Mouse (Mus musculus): Measurements from ENCODE around the gene Inafm1. TPM values are rescaled to one million over a fixed set of nuclear protein-coding genes. Genes with fewer than 3 reads are reported as not detected.

The Inafm1 gene
- polyA plus RNA-seq, 1 experiment = 427 TPM

DNA sequence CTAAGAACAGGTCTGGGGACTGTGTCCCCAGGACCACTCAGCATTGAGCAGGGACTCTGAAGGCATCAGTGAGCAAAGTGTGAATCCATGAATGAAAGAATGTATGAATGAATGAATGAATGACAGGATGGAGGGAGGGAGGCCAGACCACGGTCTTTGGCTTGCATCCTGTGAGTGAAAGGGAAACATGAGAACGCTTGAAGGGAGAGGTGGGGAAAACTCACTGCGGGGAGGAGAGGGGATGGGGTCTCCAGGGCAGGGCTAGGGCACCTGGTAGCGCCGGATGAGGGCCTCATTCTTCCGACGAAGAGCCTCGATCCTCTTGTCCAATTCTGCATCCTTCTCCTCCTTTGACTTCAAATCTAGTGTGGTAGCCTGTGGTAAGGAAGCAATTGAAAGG is 10.6 kb upstream of the Inafm1 start:
- no peak for TF ChIP-seq GATA1 (IDR thresholded peaks at IDR 0.05; ENCODE audit: low read length)

DNA sequence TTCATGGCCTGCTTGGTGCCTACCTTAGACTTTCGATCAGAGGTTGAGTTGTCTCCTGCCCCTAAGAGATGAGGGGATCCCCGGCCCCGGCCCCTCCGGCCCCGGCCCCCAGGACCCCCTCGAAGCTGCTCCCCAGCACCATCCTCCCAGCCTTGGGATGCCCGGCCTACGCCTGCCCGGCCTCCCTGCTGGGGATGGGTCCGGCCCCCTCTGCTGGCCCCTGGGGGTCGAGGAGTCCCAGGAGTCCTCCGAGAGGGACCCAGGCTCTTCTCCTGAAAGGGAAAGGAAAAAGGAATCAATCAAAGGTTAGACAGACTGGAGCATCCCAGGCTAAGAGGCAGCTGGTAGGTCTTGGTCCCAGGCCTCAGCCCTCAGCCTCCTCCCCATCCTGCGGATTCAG is 8.9 kb upstream of the Inafm1 start:
- no peak for TF ChIP-seq GATA1 (IDR thresholded peaks at IDR 0.05; ENCODE audit: low read length)

DNA sequence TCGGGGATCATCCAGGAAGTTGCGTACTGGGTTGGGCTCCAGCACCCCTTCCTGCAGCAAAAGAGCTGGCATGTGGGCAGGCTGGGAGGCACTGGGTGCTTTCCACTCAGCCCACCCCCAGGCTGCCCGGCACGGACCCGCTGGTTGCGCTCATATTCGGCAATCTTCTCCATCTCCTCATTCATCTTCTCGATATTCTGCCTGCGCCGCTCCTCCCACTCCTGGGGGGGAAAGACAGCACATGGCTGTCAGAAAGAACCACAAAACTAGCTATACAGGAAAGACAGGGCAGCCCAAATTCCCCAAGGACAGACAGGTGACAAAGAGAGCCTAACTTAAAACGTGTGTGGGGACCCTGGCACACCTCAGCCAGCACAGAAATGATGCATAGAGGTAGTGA is 7.3 kb upstream of the Inafm1 start:
- TF ChIP-seq GATA1 (IDR thresholded peaks at IDR 0.05; ENCODE audit: low read length) = no peak

DNA sequence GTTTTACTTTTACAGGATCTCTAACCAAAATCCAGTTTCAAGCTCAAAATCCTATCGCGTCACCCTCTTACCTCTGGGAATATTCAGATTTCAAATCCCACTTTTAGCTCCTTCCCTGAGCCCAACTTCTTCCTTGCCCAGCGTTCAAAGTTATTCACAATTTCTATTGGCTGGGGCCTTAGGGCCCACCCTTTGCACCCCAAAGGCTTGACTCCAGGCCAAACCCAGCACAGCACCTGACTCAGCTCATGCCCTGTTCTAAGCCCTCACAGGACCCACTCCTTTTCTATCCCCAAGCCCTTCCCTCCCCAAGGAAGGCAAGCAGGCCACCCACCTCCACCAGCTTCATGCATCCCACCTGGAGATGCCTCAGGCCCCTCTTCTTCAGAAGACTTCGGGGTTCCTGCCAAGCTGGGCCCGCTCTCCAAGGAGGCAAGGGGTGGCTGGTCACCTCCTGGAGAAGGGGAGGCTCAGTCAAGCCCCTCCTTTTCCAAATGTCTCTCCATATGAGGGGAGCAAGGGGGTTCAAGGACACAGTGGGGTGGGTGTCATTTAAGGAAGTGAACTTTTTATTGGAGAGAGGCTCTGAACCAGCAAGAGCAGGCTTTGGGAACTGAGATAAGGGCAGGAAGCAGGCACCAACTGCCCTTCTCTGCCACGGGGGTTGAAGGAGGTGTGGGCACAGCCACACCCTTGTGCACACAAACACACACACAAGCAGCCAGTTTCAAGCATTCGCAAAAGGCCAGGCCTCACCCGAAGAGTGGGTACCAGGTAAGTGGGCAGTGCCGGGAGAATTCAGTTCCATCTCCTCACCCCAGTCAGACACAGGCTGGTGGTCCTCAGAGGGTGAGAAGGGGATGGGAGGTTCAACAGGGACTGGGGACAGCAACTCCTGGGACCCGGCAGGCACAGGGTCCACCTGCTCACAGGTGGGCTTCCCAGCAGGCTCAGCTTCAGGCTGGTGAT is 1.8 kb upstream of the Inafm1 start:
- no peak for TF ChIP-seq GATA1 (IDR thresholded peaks at IDR 0.05; ENCODE audit: low read length)

DNA sequence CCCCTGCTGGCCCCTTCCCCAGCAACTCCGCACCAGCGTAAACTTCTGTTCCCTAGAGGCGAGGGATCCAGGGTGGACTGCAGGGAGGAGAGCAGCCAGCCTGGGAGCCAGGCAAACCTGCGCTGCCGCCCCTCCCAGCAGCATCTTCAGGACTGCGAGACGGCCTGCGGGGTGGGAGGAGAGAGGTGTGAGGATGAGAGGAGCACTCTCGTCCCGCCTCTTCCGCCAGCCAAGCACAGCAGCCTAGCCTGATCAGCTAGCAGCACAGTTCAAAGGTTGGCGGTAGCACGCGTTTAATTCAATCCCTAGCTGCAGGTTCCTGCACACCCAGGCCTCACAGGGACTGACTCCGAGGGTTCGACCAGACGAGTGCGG is 336 bp upstream of the Inafm1 start:
- no peak for TF ChIP-seq GATA1 (IDR thresholded peaks at IDR 0.05; ENCODE audit: low read length)

DNA sequence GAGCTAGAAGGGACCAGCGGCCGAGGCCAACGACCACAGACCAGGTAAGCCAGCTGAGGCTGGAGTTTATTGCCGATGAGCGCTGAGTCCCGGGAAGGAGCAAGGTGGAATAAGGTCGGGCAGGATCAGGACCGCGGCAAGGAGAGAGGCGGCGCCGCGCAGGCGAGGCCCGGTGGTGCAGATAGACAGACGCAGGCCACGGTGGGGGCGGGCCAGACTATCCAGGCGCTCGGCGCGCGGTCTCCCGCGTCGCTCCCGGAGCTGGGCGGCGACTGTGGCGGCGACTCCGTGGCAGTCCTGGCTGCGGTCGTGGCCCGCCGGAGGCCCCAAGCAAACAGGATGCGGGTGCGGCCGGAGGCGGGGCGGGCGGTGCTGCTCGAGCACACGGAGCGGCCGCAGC is 736 bp downstream of the Inafm1 start:
- TF ChIP-seq GATA1 (IDR thresholded peaks at IDR 0.05; ENCODE audit: low read length) = no peak

DNA sequence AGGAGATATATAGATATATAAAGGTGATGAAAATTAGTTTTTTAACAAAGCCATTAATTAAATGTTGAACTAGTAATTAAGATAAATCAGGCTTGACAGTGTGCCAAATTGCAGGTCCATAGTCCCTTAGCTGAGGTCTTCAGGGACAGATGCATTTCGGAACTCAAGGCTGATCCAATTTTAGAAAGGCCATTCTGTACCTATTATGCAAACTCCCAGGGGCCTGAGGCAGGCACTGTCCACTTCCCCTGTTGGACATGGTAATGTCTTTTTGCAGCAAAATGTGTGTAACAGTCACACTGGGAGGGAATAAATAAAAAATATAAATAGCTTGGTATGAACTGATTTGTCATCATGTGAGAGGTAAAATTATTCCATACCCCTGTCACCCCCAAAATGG is 2.3 kb downstream of the Inafm1 start:
- TF ChIP-seq GATA1 (IDR thresholded peaks at IDR 0.05; ENCODE audit: low read length) = no peak

DNA sequence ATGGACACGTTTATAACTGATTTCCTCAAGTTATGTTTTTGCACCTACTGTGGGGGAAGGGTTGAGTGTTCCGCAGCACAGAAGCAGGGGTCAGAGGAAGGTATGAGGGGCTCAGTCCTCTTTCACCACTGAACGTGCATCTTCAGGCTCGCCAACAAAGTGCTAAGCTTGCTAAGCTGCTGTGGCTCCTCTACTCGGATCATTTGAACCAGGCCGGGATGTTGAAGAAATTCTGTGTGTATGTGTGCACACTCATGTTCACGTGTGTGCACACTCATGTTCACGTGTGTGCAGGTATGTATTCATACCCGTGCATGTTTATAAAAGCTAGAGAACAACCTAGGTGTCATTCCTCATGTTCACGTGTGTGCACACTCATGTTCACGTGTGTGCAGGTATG is 7.6 kb downstream of the Inafm1 start:
- TF ChIP-seq GATA1 (IDR thresholded peaks at IDR 0.05; ENCODE audit: low read length) = no peak

DNA sequence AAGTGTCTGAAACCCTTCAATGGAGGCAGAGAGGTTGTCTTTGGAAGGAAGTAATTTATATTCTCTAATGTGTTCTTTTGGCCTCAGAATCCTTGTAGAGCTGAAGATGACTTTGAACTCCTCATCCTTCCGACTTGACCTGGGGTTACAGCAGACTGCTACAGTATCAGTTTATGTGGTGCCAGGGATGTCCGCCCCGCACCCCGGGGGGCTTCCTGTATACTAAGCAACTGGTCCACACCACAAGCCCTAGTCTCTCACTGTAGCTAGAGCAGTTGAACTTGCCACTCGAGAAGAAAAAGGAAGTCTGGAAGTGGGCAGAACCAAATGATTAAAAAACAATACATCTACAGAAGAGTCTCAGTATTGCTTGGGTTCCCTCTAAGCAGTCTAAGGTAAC is 9.6 kb downstream of the Inafm1 start:
- no peak for TF ChIP-seq GATA1 (IDR thresholded peaks at IDR 0.05; ENCODE audit: low read length)

DNA sequence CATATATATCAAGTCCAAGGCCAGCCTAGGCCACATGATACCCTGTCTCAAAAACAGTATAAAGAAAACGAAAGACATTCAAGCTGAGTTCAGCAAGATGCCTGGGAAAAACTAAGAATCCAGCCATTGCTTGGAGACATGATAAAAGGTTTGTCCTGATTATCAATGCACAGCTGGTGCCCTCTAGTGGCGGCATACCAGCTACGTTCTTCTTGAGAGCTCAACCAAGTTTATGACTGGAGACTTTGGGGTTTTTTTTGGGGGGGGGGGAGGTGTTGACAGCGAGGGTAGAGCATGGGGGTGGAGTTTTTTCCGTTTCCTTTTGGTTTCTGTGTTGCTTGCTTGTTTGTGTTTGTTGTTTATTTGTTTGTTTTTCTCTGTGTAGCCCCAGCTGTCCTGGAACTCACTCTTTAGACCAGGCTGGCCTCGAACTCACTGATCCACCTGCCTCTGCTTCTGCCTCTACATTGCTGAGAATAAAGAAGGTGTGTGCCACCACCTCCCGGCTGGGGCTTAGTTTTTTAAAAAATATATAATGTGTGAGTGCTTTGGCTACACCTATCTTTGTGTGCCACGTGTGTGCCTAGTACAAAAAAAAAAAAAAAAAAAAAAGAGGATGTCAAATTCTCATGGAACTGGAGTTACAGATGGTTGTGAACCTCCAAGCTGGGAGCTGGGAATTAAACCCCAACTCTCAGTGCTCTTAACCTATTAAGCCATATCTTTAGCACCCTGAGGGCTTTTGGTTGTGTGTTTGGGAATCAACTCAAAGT is 10.2 kb downstream of the Inafm1 start:
- no peak for TF ChIP-seq GATA1 (IDR thresholded peaks at IDR 0.05; ENCODE audit: low read length)

DNA sequence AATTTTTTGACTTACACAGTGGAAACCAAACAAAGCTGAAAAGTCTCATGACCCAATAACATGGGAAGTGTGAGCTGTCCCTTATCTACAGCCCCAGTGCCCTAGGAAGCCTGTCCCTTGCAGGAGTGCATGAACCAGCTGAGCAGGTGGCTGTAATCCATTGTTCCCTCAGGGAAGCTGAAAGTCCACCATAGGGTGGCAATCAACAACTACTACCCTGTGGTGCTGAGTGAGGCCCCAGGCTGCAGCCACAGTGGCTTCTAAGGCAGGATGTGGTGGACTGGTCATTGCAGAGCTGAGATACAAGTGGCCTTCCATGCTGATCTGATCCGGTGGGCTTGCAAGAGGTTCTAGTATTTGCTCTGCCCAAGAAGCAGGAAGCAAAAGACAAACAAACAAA is 12.3 kb downstream of the Inafm1 start:
- no peak for TF ChIP-seq GATA1 (IDR thresholded peaks at IDR 0.05; ENCODE audit: low read length)

DNA sequence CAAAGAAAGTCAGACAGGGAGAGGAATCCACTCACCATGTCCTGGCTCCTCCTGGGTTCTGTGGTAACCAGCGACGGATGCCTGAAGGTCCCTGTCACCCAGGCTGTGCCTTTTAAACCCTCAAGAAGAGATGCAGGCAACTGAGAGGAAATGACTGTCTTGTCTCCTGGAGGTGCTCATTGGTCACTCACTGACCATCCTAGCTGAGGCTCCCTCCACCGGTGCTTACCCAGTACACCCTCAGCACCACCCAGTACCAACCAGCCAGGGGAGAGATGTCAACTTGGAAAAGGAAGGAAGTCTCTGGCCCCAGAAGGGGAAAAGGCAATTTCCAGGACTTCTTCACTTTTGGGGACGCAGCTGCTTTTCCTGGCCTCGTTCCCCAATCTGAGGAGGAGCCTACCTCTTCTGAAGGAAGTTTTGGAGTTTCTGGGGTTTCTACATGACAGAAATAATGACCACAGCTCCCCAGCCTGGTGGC is 14.3 kb downstream of the Inafm1 start, which contains the start of gene C5ar1:
Gene C5ar1, minus strand, starts transcription at position 431 of the 481 bp plus-strand sequence.
- TF ChIP-seq GATA1 (IDR thresholded peaks at IDR 0.05; ENCODE audit: low read length) = no peak

DNA sequence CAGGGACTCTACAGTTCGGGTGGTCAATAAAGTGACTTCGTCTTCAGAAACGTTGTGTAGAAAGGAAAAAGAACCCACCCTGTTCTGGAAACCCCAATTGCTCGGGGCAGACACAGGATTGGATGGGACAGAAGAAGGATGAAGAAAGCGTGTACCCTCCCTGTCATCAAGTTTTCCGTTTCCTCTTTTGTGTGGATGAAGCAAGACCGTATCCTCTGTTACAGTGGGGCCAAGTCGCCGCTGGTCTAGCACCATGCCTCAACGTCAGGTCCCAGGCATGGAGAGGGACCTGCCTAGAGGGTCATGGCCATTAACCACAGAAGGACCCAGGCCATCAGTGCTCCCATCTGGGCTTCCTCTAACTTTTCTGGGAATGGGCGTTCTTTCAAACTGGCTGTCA is 15.6 kb downstream of the Inafm1 start:
- TF ChIP-seq GATA1 (IDR thresholded peaks at IDR 0.05; ENCODE audit: low read length) = no peak

DNA sequence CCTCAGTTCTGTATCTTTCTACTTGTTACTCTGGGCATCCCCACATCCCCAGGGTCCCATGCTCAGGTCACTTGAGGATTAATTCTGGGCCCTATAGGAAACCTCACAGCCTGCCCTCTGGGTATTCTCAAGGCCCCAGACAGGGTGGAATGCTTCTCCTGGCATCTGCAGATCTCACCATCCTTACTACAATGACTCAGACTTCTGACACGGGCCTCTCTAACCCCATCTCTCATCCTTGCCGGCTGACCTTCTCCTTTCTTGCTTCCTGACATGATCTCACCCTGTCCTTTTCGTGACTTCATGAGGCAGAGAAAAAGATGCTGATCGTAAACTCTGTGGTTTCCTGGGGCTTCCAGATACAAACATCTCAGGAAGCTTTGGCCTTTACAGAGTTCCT is 19.2 kb downstream of the Inafm1 start:
- TF ChIP-seq GATA1 (IDR thresholded peaks at IDR 0.05; ENCODE audit: low read length) = peak; percentile 26

DNA sequence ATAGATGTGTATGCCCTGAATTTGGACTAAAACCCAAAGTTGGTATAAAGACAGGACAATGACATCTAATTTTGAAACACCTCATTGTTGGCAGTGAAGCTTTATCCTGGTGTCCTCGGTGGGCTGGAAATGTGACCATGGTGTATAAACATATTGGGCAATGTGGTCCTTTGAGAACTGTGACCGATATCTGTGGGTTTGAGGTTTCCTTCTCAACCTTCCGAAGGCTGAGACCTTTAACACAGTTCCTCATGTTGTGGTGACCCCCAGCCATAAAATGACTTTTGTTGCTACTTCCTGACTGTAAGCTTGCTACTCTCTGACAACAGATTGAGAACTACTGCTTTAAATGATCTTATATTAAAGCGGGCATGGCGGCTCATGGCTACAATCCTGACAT is 22.7 kb downstream of the Inafm1 start:
- TF ChIP-seq GATA1 (IDR thresholded peaks at IDR 0.05; ENCODE audit: low read length) = no peak

DNA sequence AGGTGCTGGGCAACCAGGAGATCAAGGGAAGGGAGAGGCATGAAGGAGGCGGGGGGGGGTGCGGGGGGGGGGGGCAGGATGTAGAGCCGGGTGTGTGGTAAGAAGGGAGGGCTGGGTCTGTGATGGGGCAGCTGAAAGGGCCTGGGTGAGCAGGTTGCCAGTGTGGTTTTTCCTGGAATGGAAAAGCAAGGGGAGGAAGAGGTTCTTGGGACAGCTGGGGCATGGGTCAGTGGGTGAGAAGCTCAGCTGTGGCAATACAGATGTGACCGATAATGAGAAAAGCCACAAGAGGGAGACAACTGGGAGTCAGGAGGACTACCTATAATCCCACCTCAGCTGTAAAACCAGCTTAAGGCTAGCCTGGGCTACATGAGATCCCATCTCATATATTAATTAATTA is 27.5 kb downstream of the Inafm1 start:
- no peak for TF ChIP-seq GATA1 (IDR thresholded peaks at IDR 0.05; ENCODE audit: low read length)

All from G1E-ER4 (cell line).